Mouse (Mus musculus): ENCODE measurements at regions not wholly inside any gene's neighbourhood (a gene's known extent, or its start where the extent isn't known, plus 50 kb on each side); places are given as distances from the start of the nearest gene placed in this dataset.

DNA sequence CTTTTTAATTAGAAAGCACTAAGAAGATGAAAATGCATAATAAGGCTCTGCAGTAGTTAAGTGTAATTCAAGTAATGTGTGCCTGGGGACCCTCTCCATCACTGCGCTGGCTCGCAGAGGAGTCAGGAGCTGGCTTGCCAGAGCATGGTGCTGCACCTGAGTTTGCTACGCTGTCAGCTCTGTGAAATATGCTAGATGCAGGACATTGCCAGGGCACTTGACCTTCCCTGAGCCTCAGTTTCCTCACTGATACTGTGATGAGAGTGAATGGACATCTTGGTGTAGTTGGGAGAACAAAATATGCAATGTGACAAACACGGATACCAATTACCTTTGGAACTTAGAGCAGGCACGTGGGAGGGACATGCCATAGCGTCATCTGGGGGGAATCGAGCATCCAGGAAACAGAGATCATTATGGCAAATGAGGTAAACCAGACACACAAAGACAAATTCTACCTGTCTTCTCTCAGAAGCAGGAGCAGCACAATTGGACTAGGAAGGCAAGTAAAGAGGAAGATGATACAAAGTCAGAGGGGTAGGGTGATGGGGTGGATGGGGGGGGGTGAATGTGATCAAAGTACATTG is 133.6 kb upstream of the Slco3a1 start:
- DNase-seq, result no peak

DNA sequence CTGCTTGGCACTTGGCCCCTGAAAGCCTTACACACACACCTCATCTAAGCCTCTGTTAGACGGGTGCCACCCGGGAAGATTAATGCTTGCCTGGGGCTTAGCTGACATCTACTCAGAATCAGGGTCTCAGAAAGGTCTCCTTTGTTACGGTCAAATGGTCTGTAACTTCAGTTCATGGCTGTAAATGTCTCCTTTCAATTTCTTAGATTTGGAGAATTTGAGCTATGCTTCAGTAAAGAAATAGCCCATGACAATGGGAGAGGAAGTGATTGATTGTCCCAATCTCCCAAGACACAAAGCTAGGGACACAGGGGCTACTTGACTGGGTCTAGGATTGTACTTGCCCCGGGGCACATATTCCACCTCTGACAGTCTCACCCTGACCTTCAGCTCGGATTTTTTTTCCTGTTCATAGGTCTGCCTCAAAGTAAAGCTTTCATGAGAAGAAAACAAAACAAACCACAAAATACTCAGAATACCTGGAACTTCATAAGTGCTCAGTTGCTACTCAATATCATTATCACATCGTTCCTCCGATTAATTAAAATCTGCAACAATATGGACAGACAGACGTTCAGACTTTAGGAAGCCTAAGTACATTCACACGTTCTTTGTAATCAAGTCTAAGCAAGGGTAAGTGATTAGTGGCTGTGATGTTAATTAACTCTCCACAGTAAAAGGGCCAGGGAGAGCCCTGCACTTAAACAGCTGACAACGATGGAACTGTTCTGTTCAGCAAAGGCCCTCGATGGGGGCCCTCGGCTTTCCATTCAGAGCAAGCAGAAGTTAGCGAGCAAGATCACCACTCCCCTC is 132.9 kb upstream of the Slco3a1 start:
- no peak for DNase-seq

DNA sequence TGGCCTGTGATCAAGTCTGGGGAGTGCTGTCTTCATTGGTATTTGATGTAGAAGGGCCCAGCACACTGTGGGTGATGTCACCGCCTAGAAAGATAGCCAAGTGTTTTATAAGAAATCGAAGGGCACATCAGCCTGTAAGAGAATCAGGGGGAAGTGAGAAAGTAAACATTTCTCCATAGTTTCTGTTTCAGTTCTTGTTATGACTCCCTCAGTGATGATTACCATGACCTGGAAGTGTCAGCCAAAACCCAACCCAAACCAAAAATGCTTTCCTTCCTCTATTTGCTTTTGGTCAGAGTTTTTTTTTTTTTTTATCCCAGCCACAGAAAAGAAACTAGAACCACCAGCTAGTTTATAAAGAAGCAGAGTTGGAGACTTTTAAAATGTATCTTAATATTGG is 129.4 kb upstream of the Slco3a1 start:
- peak; percentile 47 for DNase-seq

DNA sequence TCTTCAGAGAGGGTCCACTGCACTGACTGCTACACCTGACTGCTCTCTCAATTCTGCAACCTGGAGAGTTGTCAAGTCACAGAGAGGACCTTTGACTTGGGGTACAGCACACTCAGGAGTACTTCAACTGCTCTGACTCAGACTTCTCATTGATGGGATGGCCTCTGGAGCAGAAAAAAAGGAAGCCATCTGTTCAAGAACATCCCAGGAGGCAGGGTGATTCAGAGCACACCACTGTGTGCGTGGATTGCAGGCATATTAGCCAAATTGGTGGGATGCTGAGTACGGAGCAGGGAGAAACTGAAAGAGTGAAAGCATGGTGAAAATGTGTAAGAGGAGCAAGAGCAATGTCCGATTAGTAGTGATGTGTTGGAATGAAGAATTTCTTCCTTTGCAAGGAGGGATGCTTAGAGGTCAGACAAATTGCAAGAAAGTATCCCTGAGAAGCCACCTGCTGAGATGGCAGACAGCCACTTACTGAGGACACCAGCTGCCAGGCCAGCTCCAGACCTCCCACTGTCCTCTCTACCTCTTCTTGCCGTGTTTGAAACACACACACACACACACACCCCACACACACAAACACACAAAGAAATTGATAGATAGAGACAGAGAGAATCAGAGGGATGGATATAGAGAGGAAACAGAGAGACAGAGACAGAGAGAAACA is 119.2 kb upstream of the Slco3a1 start:
- DNase-seq, result no peak

DNA sequence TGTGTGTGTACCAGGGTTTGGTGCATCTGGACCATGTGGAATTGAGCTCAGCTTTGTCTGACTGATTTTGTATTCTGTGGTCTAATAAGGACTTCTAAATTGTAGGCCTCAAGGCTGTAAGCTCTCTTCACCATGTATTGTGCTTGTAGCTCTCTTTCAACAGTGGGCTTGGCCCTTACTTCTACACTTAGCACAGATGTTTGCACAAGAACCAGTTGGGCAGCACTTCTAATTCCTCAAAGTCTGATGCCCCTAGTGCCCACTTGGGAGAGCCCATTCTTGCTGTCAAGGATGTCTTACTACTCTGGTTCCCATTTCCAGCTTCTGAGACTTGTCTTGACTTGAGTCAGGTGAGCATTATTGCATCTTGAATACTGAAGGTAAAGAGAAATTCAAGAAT is 114.5 kb upstream of the Slco3a1 start:
- DNase-seq, result peak; percentile 21

DNA sequence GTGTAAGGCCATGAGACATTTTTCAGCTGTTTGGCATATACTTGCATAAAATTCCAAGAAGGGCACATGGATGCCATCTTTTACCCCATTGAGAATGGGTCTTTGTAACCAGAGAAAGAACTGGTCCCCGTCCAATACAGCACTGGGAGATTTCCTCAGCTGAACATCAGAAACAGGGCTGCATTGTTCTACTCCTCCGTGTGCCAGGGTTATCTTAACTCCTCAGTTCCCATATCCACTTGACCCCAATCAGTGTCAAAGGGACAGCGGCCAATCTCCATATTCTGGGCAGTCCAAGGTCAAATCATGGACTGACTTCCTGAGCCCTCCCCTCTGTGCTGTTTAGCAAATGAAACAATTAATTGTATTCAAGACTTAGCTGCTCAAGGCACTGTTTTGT is 112.5 kb upstream of the Slco3a1 start:
- peak; percentile 1 for DNase-seq

DNA sequence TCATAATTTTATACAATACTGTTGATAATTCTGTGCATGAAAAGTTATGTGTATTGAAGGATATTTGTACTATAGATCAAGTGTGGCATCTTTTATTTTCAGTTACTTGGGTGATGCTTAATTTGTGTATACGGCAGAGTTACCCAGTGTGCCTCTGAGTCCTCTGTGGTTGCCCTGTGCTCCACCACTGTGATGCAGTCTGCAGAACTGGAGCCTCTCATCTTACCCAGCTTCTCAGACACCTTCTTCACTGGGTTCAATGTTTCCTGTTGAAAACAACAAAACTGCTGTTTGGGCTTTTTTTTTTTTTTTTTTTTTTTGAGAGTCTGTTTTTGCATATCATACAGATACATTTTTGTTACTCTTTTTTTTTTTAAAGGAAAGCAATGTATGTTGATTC is 109.2 kb upstream of the Slco3a1 start:
- no peak for DNase-seq

DNA sequence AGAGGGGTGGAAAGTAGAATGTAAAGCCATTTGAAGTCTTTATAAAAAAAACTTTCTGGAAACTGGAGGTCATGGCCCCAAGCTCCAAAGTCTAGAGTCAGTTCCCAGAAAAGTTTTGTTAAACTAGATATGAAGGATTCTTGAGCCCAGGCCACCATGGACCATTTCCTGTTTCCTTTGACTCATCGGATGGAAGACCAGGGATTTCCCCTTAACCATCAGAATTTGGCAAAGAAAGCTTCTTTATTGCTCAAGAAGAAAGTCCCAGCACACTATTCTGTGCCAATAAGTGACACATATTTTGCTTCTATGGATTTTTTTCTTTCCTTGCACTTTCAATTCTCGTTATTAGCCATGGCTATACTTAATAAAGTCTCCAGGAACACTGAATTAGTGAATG is 92.7 kb upstream of the Slco3a1 start:
- DNase-seq, result peak; percentile 23

DNA sequence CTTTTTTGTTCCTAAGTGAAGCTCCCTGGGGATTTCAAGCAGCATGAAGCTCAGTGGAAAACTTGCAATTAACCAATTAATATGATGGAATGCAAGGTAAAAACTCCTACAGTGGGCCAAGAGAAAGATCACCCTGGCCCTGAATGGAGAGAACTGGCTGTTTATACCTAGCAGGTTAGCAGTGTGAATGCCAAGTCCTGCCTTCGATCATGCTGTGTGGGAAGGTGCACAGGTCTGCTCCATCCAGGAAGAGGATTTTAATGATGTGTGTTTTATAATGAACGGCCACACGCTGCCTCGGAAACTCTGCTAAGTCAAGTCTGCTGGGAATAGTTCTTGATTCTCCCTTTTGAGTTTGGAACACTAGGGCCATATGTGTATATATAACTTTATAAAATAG is 85.6 kb upstream of the Slco3a1 start:
- no peak for DNase-seq

DNA sequence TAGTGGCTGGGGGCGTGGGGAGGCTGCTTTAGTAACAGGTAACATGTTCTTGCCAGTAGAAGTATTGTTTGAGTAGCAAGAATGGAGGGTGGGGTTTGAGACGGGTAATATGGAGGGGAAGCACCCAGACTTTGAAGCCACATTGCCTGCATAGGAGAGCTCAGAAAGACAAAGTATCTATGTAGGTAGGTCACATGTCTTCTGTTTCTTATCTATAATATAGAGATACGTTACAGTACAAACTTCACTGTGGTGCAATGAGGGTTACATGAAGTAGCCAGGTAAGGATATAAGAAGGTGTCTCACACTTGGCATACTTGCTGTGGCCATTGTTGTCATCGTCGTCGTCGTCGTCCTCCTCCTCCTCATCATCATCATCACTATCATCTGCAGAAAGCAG is 77.6 kb upstream of the Slco3a1 start:
- no peak for DNase-seq

DNA sequence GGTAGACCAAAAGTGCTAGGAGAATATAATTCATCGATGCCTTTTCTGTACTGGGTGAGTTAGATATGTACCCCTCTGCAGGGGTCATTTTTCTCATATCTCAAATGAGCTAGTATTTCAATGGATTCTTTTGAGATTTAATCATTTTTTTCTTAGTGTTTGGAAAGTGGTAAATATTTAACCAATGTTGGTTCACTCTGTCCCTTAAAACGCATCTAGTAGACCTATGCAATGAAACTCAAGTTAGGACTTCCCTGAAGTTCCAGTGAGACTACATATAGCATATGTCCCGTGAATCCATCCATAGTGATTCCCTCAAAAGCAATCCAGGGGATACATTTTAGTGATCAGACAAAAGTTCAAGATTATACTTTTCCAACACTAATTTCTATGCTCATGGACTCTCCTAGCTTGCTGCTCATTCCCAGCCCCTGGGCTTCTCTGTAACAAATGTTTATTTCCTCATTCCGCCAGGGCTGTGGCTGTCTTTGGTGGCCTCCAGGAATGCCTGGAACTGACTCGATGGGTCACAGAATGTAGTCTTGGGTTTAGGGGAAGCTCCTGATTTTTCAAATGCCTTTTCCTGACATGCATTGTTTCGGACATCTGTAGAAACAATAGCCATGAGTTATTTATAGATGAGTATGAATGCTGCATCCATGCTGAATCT is 74.4 kb upstream of the Slco3a1 start:
- DNase-seq, result no peak

Data from lung, postnatal 10 days (tissue).